Mouse (Mus musculus): ENCODE data around the gene Ing1. TPM values are rescaled to one million over a fixed set of nuclear protein-coding genes. Genes with fewer than 3 reads are reported as not detected.

The Ing1 gene
- 5.4 and 39.4 TPM in 2 replicates for polyA plus RNA-seq (2012; ENCODE audit: insufficient read depth, low replicate concordance)

DNA sequence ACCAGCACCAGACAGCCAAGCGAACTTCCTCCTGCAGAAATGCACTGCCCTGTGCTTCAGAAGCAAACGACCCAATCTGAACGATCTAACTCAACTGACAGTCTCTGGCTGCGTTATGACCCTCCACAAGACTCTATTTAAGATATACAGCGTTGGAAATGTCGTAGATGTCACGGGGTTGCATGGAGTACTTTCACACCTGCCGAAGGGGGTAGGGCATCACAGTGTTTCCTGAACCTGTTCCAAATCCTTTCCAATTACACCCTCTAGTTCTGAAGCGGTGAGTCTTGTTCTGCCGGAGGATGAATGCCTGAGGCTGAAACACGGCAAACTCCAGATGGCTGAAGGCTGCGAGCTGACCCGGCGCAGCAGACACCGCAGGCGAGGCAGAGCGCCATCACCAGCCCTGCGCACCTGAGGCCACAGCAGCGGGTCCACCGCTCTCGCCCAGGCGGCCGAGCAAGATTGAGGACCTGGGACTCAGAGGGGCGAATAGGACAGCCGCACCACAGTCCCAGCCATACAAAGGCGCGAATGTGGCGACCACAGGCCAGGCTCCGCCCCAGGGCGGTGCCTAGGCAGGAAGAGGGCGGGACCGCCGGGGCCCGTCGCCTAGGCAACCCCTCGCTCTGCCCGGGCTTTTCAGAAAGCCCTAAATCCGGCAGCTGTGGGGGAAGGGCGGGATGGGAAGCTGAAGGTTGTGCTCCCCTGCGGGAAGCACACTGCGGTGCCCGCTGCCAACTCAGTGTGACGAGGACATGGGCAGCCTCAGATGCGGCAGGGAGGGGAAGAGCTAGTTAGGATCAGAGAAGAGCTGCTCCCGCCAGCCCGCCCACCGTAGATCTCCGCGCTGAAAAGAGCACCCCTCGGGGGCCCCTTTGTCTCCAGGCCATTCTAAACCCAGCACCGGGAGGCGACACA is at the start of gene Ing1:
Gene Ing1, plus strand, starts transcription at position 773 of the 921 bp plus-strand sequence.
- Histone ChIP-seq H3K4me3 (replicated peaks) (peak within 1 kb of the TSS; percentile 100), H3K4me1 (peaks cover 47% of the 10 kb centered on the region), H3K36me3 (replicated peaks; ENCODE audit: low read length) (peaks cover 2% of the 10 kb centered on the region), H3K27me3 (replicated peaks) (no peaks in the 10 kb centered on the region), H3K9me3 (no peaks in the 10 kb centered on the region)
- peak; percentile 64 for TF ChIP-seq FLI1 (IDR thresholded peaks at IDR 0.05; ENCODE audit: low read length)
- TF ChIP-seq GATA1 (IDR thresholded peaks at IDR 0.05; ENCODE audit: borderline replicate concordance, low read length) = no peak

DNA sequence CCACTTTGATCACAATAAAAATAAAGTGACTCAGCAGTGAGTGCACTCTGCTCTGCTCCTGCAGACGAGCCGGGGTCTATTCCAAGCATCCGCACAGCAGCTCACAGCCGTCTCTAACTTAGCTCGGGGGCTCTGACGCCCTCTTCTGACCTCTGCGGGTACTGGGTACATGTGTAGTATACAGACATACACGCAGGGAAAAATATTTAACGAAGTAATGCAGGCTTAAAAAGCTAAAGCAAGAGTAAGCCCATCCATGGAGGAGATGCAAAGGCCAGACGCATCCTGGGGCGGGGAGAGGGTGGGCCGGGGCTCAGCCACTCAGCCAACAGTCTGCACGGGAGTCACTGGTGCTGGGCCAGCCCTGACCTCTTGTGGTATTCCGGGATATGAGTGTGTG is 49.3 kb upstream of the Ing1 start:
- no peak for TF ChIP-seq FLI1 (IDR thresholded peaks at IDR 0.05; ENCODE audit: low read length)
- no peak for TF ChIP-seq GATA1 (IDR thresholded peaks at IDR 0.05; ENCODE audit: borderline replicate concordance, low read length)
- Histone ChIP-seq H3K4me1 (peaks cover 50% of the 10 kb centered on the region), H3K36me3 (replicated peaks; ENCODE audit: low read length) (peaks cover 99% of the 10 kb centered on the region)

DNA sequence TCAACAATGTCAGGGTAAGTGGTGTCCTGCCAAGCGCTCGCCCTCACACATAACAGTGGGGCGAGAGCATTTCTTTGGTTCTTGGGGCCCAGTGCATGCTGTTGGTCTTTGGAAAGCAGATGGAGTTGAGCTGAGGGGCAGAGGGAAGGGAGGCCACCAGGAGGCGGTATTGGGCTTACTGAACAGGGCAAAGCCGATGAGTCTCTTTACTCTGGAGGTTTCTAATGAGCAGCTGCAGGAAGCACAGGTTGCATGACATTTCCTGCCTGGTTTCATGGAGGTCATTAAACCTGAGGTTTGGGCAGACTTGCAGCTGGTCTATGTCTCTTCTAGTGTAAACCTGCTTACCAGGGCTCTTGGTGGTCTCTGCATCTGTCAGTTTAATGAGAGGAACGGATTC is 48.6 kb upstream of the Ing1 start:
- Histone ChIP-seq H3K36me3 (replicated peaks; ENCODE audit: low read length) (peaks cover 99% of the 10 kb centered on the region), H3K9me3 (no peaks in the 10 kb centered on the region), H3K4me3 (replicated peaks) (no peak overlapping the region), H3K27me3 (replicated peaks) (no peaks in the 10 kb centered on the region), H3K4me1 (peaks cover 51% of the 10 kb centered on the region)
- TF ChIP-seq FLI1 (IDR thresholded peaks at IDR 0.05; ENCODE audit: low read length) = no peak
- TF ChIP-seq GATA1 (IDR thresholded peaks at IDR 0.05; ENCODE audit: borderline replicate concordance, low read length) = no peak

More for the DNA sequence above, 49.3 kb upstream of the Ing1 start:
- Histone ChIP-seq H3K27me3 (replicated peaks) (no peaks in the 10 kb centered on the region), H3K9me3 (no peaks in the 10 kb centered on the region), H3K4me3 (replicated peaks) (no peak overlapping the region)

DNA sequence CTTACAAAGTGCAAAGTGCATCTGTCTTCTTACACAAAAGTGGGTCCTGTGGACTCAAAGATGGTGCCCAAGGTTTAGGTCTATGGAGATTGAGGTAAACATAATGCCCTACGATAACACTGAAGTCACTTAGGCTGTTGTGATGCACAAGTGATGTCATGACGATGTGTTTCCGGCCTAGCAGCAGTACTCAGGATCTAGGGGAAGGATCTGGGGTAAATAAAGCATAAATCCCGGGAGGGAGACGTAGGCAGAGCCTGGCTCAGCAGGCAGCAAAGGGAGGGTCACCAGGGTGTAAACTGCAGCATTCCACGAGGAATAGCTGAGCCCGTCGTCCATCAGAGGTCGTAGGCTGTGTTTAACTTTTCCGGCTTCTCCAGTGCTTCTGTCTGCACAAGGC is 46.5 kb upstream of the Ing1 start:
- H3K4me1 ChIP-seq = peaks cover 61% of the 10 kb centered on the region
- no peak overlapping the region for H3K4me3 ChIP-seq (replicated peaks)
- no peaks in the 10 kb centered on the region for H3K9me3 ChIP-seq
- TF ChIP-seq FLI1 (IDR thresholded peaks at IDR 0.05; ENCODE audit: low read length) (no peak), GATA1 (IDR thresholded peaks at IDR 0.05; ENCODE audit: borderline replicate concordance, low read length) (no peak)
- H3K27me3 ChIP-seq (replicated peaks) = no peaks in the 10 kb centered on the region
- H3K36me3 ChIP-seq (replicated peaks; ENCODE audit: low read length) = peaks cover 100% of the 10 kb centered on the region

DNA sequence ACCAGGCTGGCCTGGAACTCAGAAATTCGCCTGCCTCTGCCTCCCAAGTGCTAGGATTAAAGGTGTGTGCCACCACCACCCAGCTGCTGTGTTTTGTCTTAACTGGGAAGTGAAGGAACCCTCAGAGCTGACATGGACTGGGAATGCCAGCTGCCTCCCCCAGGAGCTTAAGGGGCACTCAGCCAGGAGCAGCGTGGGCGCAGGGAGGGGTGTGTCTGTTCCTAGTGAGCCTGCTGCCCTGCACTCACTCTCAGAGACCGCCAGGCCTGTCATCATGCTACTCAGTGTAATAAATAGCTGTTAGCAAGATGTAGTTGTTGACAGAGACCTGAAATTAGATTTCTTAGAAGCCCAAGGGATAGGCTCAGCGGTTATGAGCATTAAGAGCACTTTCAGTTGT is 44.4 kb upstream of the Ing1 start:
- Histone ChIP-seq H3K9me3 (no peaks in the 10 kb centered on the region), H3K4me3 (replicated peaks) (no peak overlapping the region), H3K4me1 (peaks cover 70% of the 10 kb centered on the region), H3K36me3 (replicated peaks; ENCODE audit: low read length) (peaks cover 100% of the 10 kb centered on the region), H3K27me3 (replicated peaks) (no peaks in the 10 kb centered on the region)
- TF ChIP-seq GATA1 (IDR thresholded peaks at IDR 0.05; ENCODE audit: borderline replicate concordance, low read length) (no peak), FLI1 (IDR thresholded peaks at IDR 0.05; ENCODE audit: low read length) (no peak)

DNA sequence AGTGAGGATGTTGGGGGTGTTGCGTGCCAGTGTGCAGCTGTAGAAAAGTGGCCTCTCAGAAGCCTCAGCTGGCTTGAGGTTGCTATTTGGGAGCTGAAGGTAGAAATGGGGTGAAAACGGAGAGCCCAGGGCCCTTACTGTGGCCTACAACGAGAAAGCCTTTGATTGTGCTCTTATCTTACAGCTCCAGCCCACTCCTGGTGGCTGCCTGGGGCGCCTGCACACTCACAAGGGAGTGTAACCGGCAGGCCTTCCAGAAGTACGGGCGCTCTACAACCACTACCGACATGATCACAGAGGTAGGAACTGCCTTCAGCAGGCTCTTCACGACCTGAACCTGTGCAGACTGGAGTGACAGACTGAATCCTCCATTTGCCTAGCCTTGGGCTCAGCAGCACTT is 42.7 kb upstream of the Ing1 start:
- H3K9me3 ChIP-seq = no peaks in the 10 kb centered on the region
- peaks cover 100% of the 10 kb centered on the region for H3K36me3 ChIP-seq (replicated peaks; ENCODE audit: low read length)
- H3K4me1 ChIP-seq = peaks cover 63% of the 10 kb centered on the region
- TF ChIP-seq GATA1 (IDR thresholded peaks at IDR 0.05; ENCODE audit: borderline replicate concordance, low read length) (no peak), FLI1 (IDR thresholded peaks at IDR 0.05; ENCODE audit: low read length) (no peak)
- H3K27me3 ChIP-seq (replicated peaks) = no peaks in the 10 kb centered on the region
- H3K4me3 ChIP-seq (replicated peaks) = no peak overlapping the region

DNA sequence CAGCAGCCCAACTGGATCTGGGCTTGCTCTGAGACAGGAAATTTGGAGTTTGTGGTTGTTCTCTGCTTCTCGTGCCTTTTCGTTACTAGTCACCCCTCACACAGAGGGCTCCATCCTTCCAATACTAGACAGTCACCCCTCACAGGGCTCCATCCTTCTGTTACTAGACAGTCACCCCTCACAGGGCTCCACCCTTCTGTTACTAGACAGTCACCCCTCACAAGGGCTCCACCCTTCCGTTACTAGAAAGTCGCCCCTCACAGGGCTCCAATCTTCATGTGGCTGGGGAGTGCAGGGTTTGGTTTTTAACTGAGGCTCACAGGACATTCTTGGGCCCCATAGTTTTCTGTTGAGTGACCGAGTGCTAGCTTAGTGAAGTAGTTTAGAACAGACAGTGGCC is 42.1 kb upstream of the Ing1 start:
- Histone ChIP-seq H3K36me3 (replicated peaks; ENCODE audit: low read length) (peaks cover 100% of the 10 kb centered on the region), H3K4me3 (replicated peaks) (no peak overlapping the region), H3K27me3 (replicated peaks) (no peaks in the 10 kb centered on the region), H3K9me3 (no peaks in the 10 kb centered on the region), H3K4me1 (peaks cover 58% of the 10 kb centered on the region)
- TF ChIP-seq FLI1 (IDR thresholded peaks at IDR 0.05; ENCODE audit: low read length) = no peak
- no peak for TF ChIP-seq GATA1 (IDR thresholded peaks at IDR 0.05; ENCODE audit: borderline replicate concordance, low read length)

DNA sequence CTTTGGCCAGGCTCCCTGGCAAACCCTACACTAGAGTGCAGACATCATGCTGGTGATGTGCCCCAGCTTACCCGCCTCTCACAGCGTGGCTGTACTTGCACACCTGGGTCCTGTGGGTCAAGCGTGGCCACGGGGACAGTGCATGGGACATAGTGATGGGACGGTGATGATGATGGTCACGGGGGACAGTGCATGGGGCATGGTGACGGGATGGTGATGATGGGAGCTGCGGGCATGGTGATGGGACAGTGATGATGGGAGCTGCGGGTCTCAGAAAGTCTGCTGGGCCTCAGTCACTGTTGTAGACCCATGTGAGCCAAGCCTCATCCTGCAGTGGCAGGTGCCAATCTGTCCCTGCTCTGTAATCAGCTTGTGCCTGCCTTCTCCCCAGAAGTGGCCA is 39.1 kb upstream of the Ing1 start:
- H3K4me3 ChIP-seq (replicated peaks) = peak overlapping the region; percentile 60
- peaks cover 56% of the 10 kb centered on the region for H3K4me1 ChIP-seq
- H3K27me3 ChIP-seq (replicated peaks) = no peaks in the 10 kb centered on the region
- TF ChIP-seq GATA1 (IDR thresholded peaks at IDR 0.05; ENCODE audit: borderline replicate concordance, low read length) (no peak), FLI1 (IDR thresholded peaks at IDR 0.05; ENCODE audit: low read length) (no peak)
- H3K36me3 ChIP-seq (replicated peaks; ENCODE audit: low read length) = peaks cover 100% of the 10 kb centered on the region
- no peaks in the 10 kb centered on the region for H3K9me3 ChIP-seq

DNA sequence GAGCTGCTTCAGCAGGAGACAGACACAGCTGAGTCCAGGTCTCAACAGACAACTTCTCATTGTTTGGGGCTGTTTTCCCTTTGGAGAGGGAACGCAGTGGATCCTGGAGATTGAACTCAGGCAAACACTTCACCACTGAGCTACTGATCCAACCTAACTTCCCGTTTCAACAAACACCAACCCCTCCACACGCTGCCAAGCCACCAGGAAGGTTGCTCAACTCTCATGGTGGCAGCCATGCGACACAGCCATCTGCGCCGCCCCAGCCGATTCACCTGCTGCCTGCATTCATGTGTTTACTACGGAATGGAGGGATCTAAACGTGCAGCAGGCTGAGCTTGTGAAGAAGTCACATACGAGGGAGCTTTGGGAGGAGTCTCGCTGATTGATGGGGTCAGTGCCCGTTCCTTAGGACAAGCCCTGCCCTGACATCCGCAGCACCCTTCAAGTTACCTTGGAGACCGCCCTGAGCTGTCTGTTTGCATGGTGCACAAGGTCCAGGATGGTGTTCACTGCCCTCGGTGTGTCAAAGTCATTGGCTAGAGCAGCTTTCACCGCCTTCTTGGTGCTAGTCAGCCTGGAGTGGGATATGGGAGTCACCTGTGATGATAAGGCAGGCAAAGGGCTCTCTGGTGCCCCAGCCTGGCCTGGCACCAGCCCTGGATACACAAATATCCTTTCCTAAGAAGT is 37.9 kb upstream of the Ing1 start:
- H3K4me1 ChIP-seq = peaks cover 44% of the 10 kb centered on the region
- no peak for TF ChIP-seq FLI1 (IDR thresholded peaks at IDR 0.05; ENCODE audit: low read length)
- TF ChIP-seq GATA1 (IDR thresholded peaks at IDR 0.05; ENCODE audit: borderline replicate concordance, low read length) = no peak
- peaks cover 100% of the 10 kb centered on the region for H3K36me3 ChIP-seq (replicated peaks; ENCODE audit: low read length)
- no peaks in the 10 kb centered on the region for H3K9me3 ChIP-seq
- no peaks in the 10 kb centered on the region for H3K27me3 ChIP-seq (replicated peaks)
- H3K4me3 ChIP-seq (replicated peaks) = no peak overlapping the region

DNA sequence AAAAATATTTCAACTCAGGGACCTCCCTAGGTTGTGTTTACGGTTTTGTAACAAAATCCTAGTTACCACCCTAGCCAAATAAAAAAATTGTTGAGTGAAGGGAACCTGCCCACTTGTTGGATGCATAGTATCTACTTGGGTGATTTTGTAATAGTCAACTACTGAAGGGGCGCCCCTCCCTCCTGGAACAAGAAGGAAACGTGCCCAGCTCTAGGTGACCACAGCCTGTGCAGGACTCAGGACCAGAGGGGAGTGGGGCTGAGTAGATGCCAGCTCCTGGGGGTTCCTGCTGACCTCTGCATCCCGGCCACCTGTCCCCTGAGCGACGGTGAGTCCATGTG is 37.3 kb upstream of the Ing1 start:
- peaks cover 100% of the 10 kb centered on the region for H3K36me3 ChIP-seq (replicated peaks; ENCODE audit: low read length)
- no peaks in the 10 kb centered on the region for H3K27me3 ChIP-seq (replicated peaks)
- peaks cover 40% of the 10 kb centered on the region for H3K4me1 ChIP-seq
- no peaks in the 10 kb centered on the region for H3K9me3 ChIP-seq
- H3K4me3 ChIP-seq (replicated peaks) = no peak overlapping the region
- TF ChIP-seq FLI1 (IDR thresholded peaks at IDR 0.05; ENCODE audit: low read length) (no peak), GATA1 (IDR thresholded peaks at IDR 0.05; ENCODE audit: borderline replicate concordance, low read length) (no peak)

All from megakaryocyte, embryonic 14.5 days (primary cell).